Mouse (Mus musculus) gastrocnemius, postnatal 4 days (tissue): ENCODE data around the gene Mapk8ip1. TPM values are rescaled to one million over a fixed set of nuclear protein-coding genes. Genes with fewer than 3 reads are reported as not detected.

Experiments used
- DNase-seq, 2 experiments: peaks; one replicate each; pipeline ENCODE4 v3.0.0; 2021 to 2022; ENCODE audit warnings: low spot score in 2 of 2, mixed read lengths in 2 of 2
- total RNA-seq, 2 experiments: library from RNA; stranded (reverse); gene quantifications; 2 replicates each; pipeline ENCODE4 v1.2.3; 2021

Gene Mapk8ip1
- total RNA-seq, 2 experiments from 2014 or later, result 41.2 to 41.5 TPM

- DNase-seq, result peak; percentile 91 to 92
These were observed 25.9 kb downstream of the Mapk8ip1 start for GRCm38 (mm10) chr2:92375099-92375623.

- no peak for DNase-seq
These were observed 26.5 kb downstream of the Mapk8ip1 start, which contains the start of the genes Pex16 and Large2 for GRCm38 (mm10) chr2:92374514-92374913. Pex16 (plus strand) TSS chr2:92374676. Large2 (minus strand) TSS chr2:92374869.

DNA sequence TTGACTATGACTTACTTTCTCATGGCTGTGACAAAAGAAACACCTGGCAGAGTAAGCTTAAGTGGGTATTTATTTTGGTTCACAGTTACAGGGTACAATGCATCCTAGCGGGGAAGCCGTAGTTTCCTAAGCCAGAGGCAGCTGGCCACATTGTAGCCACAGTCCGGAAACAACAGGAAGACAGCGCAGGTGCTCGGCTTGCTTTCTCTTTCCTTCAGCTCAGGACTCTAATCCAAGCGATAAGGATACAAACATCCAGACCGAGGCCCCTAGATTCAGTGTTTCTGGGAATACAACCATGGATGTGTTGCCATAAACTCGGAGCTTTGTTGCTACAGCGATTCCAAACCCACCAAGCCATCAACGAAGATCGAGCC lies 27.6 kb downstream of the Mapk8ip1 start:
- DNase-seq, result no peak

GRCm38 (mm10) chr2:92372767-92373436 lies 28.2 kb downstream of the Mapk8ip1 start:
- DNase-seq, result no peak

GRCm38 (mm10) chr2:92371971-92372690 lies 28.9 kb downstream of the Mapk8ip1 start:
- no peak for DNase-seq

- no peak for DNase-seq
These were observed 29.9 kb downstream of the Mapk8ip1 start for GRCm38 (mm10) chr2:92370821-92371805.

- no peak for DNase-seq
These were observed 30.7 kb downstream of the Mapk8ip1 start for GRCm38 (mm10) chr2:92370375-92370774.

- DNase-seq, result no peak
These were observed 33.6 kb downstream of the Mapk8ip1 start for GRCm38 (mm10) chr2:92367383-92368029.

GRCm38 (mm10) chr2:92365568-92365967 lies 35.5 kb downstream of the Mapk8ip1 start:
- DNase-seq, result no peak

DNA sequence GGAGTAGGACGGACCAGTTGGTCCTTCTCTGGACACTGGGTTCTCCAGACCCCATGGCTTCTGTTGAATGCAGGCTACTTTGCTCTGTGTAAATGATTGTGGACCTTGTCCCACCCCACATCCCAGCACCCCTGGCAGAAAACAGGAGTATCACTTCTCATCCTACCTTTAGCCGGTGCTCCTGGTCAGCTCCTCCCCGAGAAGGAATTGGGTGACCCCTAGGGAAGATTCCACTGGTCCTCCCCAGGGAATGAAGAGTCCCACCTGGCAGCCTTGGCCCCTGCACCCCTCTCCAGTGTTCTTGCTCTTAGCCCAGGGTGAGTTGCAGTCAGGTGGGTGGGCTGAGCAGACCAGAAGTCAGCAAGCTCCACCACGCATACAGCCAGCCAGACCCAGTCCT lies 37.0 kb downstream of the Mapk8ip1 start:
- no peak for DNase-seq

DNA sequence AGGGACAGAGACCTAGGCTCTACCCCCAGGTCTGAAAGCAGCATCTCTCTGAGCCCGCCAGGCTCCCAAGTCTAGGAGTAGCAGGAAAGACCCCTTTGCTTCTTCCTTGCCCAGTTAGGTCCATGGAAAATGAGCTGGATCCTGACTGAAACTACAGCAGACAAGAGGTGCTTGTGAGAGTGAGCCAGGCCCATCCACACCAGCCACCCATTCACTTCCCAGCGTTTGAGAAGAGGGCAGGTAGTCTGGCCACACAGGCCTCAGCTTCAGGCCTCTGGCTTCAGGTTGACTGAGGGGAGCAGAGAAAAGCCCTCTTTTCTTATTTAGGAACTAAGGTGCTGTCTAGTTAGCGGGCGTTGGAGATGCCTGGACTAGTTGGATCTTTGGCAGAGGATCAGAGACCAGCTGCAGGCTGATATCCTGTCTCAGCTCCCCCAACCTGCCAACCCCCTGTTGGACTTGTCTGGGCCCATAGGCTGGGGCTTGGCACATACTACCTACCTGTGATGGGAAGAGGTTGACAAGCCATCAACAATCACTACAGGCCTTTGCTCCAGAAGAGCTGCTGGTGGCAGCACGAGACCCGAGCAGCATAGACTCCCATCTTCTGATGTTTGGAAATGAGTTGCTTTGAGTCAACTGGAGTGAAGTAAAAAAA lies 38.4 kb downstream of the Mapk8ip1 start:
- no peak for DNase-seq

DNA sequence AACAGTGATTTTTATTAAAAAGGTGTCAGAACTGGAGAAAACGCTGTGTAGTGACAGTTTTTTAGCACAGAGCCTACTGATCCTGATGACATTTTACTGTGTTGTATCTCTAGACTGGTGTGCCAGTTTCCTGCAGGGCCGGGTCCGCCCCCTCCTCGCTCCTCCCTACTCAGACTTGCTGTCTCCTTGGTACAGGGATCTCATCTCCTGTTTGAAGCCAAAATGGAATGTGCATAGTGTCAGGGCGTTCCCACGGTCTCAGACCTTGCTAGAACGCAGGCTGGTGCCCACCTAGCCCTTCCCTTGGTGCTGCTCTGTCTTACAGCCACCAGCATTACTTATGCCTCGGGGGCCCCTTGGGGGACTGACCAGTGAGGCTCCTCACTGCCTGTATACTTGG lies 39.3 kb downstream of the Mapk8ip1 start:
- no peak for DNase-seq

DNA sequence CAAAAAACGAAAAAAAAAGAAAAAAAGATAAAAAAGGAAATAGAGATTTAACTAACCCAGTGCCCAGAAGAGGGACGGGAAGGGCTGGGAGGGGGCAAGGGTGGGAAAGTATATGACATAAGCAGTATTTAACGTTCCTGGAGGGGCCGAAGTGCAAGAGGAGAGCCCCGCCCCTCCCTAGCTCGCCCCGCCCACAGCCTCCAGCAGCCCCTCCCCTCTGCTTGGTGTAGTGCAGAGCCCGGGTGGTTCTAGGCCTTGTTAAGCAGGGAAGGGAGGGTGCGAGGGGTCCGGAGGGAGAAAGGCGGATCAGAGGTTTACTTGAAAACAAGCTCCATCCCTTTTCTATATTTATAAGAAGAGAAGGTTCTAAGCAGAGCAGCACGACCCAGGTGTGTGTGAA lies 40.2 kb downstream of the Mapk8ip1 start:
- no peak for DNase-seq

GRCm38 (mm10) chr2:92360186-92360823 lies 40.8 kb downstream of the Mapk8ip1 start:
- no peak for DNase-seq

DNA sequence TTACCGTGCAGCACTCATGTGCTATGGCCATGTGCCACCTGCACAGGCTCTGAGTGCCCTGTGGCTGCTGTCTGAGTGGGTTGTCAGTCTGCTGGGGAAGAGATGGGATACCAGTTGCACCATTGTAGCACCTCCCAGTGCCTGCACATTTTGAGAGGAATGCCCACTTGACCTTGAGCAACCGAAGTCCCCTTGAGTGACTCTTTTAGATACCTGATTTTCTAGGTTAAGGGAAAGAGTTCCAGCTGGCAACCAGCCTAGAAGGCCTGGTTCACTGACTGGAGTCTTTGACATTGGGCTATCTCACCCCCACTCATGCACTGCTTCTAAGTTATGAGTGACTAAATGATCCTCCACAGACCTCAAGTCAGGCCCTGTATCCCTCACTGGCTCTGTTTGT lies 41.8 kb downstream of the Mapk8ip1 start:
- no peak for DNase-seq

DNA sequence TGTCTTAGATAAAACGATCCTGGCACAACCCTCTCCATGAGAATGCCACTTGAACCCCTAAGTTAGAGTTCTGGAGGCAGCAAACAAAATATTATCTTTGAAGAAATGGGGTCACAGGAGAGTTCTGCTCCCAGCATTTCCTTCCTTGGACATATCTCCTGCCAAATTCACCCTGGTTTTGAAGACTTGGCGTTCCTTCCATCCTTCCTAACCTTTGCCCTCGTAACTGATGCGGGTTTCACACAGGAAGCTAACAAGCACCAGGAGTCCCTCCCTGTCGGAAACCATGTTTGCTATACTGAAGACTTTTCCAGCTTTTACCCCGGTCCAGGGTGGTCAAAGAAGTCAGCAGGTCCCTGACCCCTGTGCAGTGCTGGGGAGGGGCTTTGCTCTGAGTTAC lies 46.8 kb downstream of the Mapk8ip1 start:
- DNase-seq, result no peak

DNA sequence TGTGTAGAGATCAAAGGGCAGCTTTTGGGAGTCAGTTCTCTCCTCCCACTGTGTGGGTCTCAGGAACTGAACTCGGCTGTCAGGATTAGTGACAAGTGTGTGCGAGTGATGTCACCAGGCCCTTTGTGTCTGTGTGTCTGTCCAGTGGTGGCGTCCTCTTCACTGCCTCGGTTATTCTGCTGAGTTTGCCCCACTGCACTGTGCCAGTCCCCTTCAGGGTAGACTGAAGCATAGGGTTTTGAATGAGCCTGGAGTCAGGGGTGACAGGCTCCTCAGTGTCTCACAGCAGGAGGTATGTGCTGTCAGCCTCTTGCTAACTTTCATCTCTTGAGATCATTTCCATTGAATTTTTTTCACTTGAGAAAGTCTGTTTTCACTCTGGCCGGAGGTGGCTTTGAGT lies 47.7 kb downstream of the Mapk8ip1 start:
- no peak for DNase-seq

GRCm38 (mm10) chr2:92350686-92351085 lies 50.4 kb downstream of the Mapk8ip1 start:
- DNase-seq, result no peak

DNA sequence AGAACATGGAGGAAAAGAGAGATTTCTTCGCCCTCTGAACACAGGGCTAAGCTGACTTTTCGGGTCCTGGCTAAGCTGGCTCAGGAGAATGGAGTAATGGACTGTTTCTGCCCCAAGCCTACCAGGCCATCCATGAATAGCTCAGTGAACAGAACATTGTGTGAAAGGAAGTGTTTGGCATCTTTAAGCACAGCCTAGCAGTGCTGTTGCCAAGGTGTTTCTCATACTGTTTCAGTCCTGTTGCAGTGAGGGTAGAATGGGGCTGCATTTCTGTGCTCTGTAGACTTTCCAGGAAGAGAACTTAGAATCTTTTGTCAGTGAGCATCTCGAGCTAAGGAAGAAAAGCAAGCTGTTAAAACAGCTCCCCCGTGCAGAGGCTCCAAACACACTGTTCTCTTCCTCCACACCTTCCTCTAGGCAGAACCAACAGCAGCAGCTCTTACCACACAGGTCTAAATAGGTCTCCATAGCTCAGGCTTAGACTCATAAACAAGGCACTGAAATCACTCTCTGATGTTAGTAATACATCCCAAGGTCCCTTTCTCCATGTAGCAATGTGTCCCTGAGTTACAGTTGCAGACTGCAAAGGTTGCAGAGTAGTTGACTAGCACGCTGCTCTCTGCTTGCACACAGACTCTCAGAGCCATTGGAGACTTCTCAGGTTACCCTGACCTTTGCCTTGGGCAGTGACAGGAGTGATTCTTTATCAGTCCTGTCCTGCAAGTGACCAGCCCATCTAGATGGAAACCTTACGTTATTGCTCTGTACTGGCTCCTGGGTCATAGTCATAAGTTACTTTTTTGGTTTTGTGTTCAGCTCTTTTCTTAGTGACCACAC lies 51.3 kb downstream of the Mapk8ip1 start:
- no peak for DNase-seq
